Mouse (Mus musculus) lung, adult 2 months (tissue): Measurements from ENCODE around the gene Fgd2.

ENCODE experiments used
- CTCF ChIP-seq: fragments of 200-500 bp; IDR thresholded peaks from 2 replicates; pipeline ENCODE4 v1.5.1; 2011; ENCODE audit warnings: mild to moderate bottlenecking, low read length, control low read depth; ENCODE audit not compliant: insufficient read depth
- POLR2A ChIP-seq: fragments of 200-500 bp; IDR thresholded peaks from 2 replicates; pipeline ENCODE4 v1.6.1; 2011; ENCODE audit warnings: low read depth, mild to moderate bottlenecking, control low read depth, low read length, borderline replicate concordance; ENCODE audit errors: extremely low read depth

DNA sequence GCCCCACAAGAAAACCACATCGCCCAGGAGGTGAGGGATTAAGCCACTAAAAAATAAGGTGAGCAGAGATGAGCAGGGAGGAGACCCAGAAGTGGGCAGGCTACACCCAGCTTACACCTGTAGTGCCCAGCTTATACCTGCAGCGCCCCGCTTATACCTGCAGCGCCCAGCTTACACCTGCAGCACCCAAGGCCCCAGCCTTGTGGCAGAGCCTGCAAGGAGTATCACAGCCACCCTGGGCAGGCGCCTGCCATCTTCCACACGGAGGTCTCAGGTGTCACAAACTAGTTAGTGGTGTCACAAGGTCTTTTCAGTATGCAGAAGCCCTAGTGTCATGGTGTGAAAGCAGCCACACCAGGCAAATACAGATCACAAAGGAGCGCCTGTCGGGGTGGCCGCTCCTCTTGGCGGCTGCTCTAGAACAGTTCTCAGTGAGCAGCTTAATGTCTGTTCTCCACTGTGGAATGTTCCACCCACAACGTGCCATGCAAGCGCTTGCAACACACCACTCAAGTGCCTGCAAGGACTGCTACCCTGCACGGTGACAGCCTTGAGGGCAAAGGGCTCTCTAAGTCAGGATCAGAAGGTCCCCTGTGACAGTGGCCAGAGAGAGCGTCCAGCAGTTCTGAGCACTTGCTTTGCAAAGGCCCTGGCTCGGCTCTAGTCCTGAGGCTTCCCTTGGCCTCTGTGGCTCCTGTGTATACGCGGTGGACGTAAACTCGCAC, 24.3 kb upstream of the Fgd2 start:
- no peak for TF ChIP-seq CTCF
- TF ChIP-seq POLR2A, result no peak
